Mouse (Mus musculus): Measurements from ENCODE around the gene Gm45837. TPM values are rescaled to one million over a fixed set of nuclear protein-coding genes. Genes with fewer than 3 reads are reported as not detected.
"Not testable (repeated sequence)": the region's sequence is repeated elsewhere in the genome, so short reads cannot be mapped to it uniquely, and the experiment has no call there.

The Gm45837 gene
- polyA plus RNA-seq, 1 experiment from 2014 or later = not detected

DNA sequence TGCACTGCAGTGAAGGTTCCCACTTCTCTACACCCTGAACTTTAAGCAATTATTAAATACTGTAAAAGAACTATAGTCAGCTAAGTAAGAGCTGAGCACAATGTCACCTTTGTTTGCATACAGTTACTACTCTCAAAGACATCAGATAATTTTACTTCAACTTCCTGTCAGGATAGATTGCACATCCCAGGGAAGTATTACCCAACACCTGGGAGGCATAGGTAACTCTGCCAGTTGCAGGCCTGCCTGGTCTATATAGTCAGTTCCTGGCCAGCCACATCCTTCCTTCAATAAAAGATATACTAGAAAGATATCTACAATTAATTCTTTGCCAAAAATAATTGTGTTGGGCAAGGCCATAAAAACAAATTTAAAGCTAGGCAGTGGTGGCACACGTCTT lies 146.7 kb downstream of the Gm45837 start:
- no peak overlapping the region for H3K27ac ChIP-seq (ENCODE audit: low read depth)
- no peak for TF ChIP-seq CTCF (IDR thresholded peaks at IDR 0.05; ENCODE audit: low read depth)
- no peak overlapping the region for H3K4me3 ChIP-seq (ENCODE audit: low read depth, low read length)
- no peaks in the 10 kb centered on the region for H3K27me3 ChIP-seq (ENCODE audit: insufficient read depth, low read length)
- H3K36me3 ChIP-seq (ENCODE audit: insufficient read depth) = no peaks in the 10 kb centered on the region
- no peak overlapping the region for H3K9ac ChIP-seq
- no peak overlapping the region for H3K4me2 ChIP-seq
- no peaks in the 10 kb centered on the region for H3K9me3 ChIP-seq (ENCODE audit: low read depth, low read length)
- ATAC-seq (ENCODE audit: insufficient read depth) (no peak), DNase-seq (no peak)
- 73% methylated on average over 1 of the region's 1 CpGs for WGBS
- H3K4me1 ChIP-seq (ENCODE audit: insufficient read depth) = no peaks in the 10 kb centered on the region

DNA sequence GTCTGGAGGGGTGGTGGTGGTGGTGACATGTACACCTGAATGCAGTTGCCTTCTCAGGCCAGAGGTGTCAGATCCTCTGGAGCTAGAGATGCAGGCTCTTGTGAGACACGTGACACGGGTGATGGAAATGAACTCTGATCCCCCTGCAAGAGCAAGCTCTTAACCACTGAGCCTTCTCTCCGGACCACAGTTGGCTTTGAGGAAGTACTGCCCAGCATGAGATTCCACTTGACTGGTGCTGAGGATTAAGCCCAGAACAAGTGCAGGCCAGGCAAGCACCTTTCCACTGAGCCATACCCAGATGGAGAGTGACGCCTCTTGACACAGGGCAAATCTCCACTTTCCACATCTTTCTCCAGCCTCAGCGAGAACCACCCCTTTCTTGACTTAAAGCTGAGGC lies 148.7 kb downstream of the Gm45837 start:
- H3K9me3 ChIP-seq (ENCODE audit: low read depth, low read length); H3K4me1 ChIP-seq (ENCODE audit: insufficient read depth); H3K27ac ChIP-seq (ENCODE audit: low read depth); H3K9ac ChIP-seq; H3K27me3 ChIP-seq (ENCODE audit: insufficient read depth, low read length); H3K4me3 ChIP-seq (ENCODE audit: low read depth, low read length); H3K36me3 ChIP-seq (ENCODE audit: insufficient read depth); DNase-seq; ATAC-seq (ENCODE audit: insufficient read depth); H3K4me2 ChIP-seq: not testable (repeated sequence)
- WGBS = 39% methylated on average over 5 of the region's 5 CpGs

MicroRNA genes within 50 kb of the gene (microRNA counts, 519-probe panel; counts per million panel counts)
- microRNA mmu-miR-139-3p (30.5 counts per million), microRNA mmu-miR-139-5p (2,369 counts per million, percentile 39 among the panel's probes with 10 or more counts)

Small RNA genes lying within 50 kb of the gene (microRNA-seq; reads per million reads assigned to microRNA genes)
- 2,961 reads per million, percentile 84 among the genes with 10 or more reads in this experiment for gene Mir139 (ENCODE audit: borderline number of aligned reads)

Other genes starting within 250 kb of the Gm45837 start
- gene Atg16l2, start 108.6 kb upstream of the Gm45837 start, polyA plus RNA-seq (2014; fragmentation: Nextera tagmentation; extraction: Ambion mirVana) = 13.2 and 14.6 TPM in 2 replicates
- gene Stard10, start 93.8 kb upstream of the Gm45837 start, polyA plus RNA-seq (2014; fragmentation: Nextera tagmentation; extraction: Ambion mirVana) = 35.4 and 38.0 TPM in 2 replicates
- gene Arap1, start 62.8 kb upstream of the Gm45837 start, polyA plus RNA-seq (2014; fragmentation: Nextera tagmentation; extraction: Ambion mirVana) = 108 and 122 TPM in 2 replicates
- gene Pde2a, start 10.8 kb downstream of the Gm45837 start, polyA plus RNA-seq (2014; fragmentation: Nextera tagmentation; extraction: Ambion mirVana) = 14.3 and 29.3 TPM in 2 replicates
- gene Art2b, start 174.7 kb downstream of the Gm45837 start, polyA plus RNA-seq (2014; fragmentation: Nextera tagmentation; extraction: Ambion mirVana) = not detected in 2 replicates

Data from lung, embryonic 14.5 days (tissue).